ENCODE assay signal across 9 mouse cellular contexts in the genomic region with DNA sequence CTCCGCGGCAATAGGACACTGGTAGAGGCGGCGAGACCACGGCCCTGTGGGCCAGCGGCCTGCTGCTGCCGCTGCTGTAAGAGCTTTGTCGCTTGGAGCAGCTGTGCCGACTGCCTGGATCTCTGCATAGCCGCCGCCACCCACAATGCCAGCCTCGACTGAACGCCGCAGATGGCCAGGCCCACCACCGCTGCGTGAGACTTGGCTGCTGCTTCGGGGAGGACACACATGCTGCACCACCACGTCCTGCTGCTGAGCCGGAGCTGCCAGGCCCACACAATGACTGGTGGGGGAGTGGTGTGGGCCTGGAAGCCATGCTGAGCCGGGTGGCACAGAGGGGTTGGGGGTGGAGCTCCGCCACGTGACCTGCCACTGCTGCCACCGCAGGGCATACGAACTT. TPM values are rescaled to one million over a fixed set of nuclear protein-coding genes. Genes with fewer than 3 reads are reported as not detected.
DNase-seq lines count a peak whose midpoint lies in the region; ATAC-seq and TF ChIP-seq lines count a peak whose summit lies in the region.
"Had no signal": no experiment of that assay in that cellular context is flagged by ENCODE, and none has a peak within 500 bp of the region (broad histone marks: within the 10 kb centered on the region; RNA-seq: fewer than 3 reads in every experiment).

No protein-coding gene starts in this region.

- intact Hi-C loops in left cerebral cortex, adult 2 months (cut with DNase I), result no loop called here
- intact Hi-C loops in heart, postnatal 25 days (cut with DNase I), result no loop called here

- no peaks in the 10 kb centered on the region for H3K36me3 ChIP-seq in forebrain, embryonic 14.5 days (ENCODE audit: control insufficient read depth, insufficient read depth, low read length)
- H3K36me3 ChIP-seq: limb, embryonic 13.5 days had no signal

- H3K4me1 ChIP-seq in forebrain, embryonic 14.5 days (ENCODE audit: control insufficient read depth, insufficient read depth, low read length), result no peaks in the 10 kb centered on the region
- H3K4me1 ChIP-seq: limb, embryonic 13.5 days had no signal

- no peak overlapping the region for H3K9ac ChIP-seq in forebrain, embryonic 14.5 days (ENCODE audit: low read length)
- H3K9ac ChIP-seq: limb, embryonic 13.5 days had no signal

- 71% methylated on average over 24 of the region's 24 CpGs for WGBS in forebrain, embryonic 14.5 days

- peak; percentile 32 for ATAC-seq in forebrain, embryonic 14.5 days
- no peak for ATAC-seq in activated CD4-positive, CD25-positive, alpha-beta regulatory T cell, adult 4 months

- H3K27me3 ChIP-seq in forebrain, embryonic 14.5 days (replicated peaks; ENCODE audit: control insufficient read depth, insufficient read depth, low read length), result no peaks in the 10 kb centered on the region
- H3K27me3 ChIP-seq: limb, embryonic 13.5 days had no signal

- peak; percentile 26 for DNase-seq in retina, postnatal 1 day
- no peak for DNase-seq in retina, embryonic 14.5 days (ENCODE audit: low spot score)
- DNase-seq in forebrain, embryonic 14.5 days (ENCODE audit: low spot score), result peak; percentile 3
- DNase-seq in left cerebral cortex, adult 2 months (ENCODE audit: extremely low spot score in 1 of 2, low spot score in 2 of 2), result peak; percentile 11 to 26
- peak; percentile 5 for DNase-seq in testis, postnatal 14 days (ENCODE audit: low spot score)
- no peak for DNase-seq in heart, postnatal 25 days (ENCODE audit: low spot score)

- H3K4me2 ChIP-seq in forebrain, embryonic 14.5 days (ENCODE audit: low read length), result no peak overlapping the region
- H3K4me2 ChIP-seq: limb, embryonic 13.5 days had no signal

- no peak overlapping the region for H3K4me3 ChIP-seq in forebrain, embryonic 14.5 days (ENCODE audit: low read depth, low read length)
- no peak overlapping the region for H3K4me3 ChIP-seq in left cerebral cortex, adult 2 months
- H3K4me3 ChIP-seq: limb, embryonic 13.5 days had no signal

- TF ChIP-seq CTCF in left cerebral cortex, adult 2 months (IDR thresholded peaks at IDR 0.05), result no peak

- no peaks in the 10 kb centered on the region for H3K9me3 ChIP-seq in forebrain, embryonic 14.5 days (replicated peaks; ENCODE audit: control insufficient read depth, low read length)

- H3K27ac ChIP-seq in forebrain, embryonic 14.5 days (ENCODE audit: low read depth, low read length), result no peak overlapping the region
- no peak overlapping the region for H3K27ac ChIP-seq in left cerebral cortex, adult 2 months
- H3K27ac ChIP-seq: limb, embryonic 13.5 days had no signal

RNA-seq across cellular contexts. Expression of gene Olfr24, which starts 15.7 kb away (rescaled TPM):
- not detected in 2 replicates for polyA plus RNA-seq in forebrain, embryonic 14.5 days (2014; fragmentation: Nextera tagmentation; extraction: Ambion mirVana)
- not detected for total RNA-seq in left cerebral cortex, adult 2 months (2021)
- under 1 TPM in 1 of 2 experiments, not detected in 1; 0.21 TPM for polyA plus RNA-seq in activated CD4-positive, CD25-positive, alpha-beta regulatory T cell, adult 4 months (2017; shearing (Covaris generic))
- total RNA-seq in heart, postnatal 25 days (2021), result not detected
- polyA plus RNA-seq: limb, embryonic 13.5 days; small intestine, adult 2 months had no signal

RNA-seq across cellular contexts. Expression of gene Olfr828, which starts 39.9 kb away (rescaled TPM):
- polyA plus RNA-seq in forebrain, embryonic 14.5 days (2014; fragmentation: Nextera tagmentation; extraction: Ambion mirVana), result not detected in 2 replicates
- not detected for total RNA-seq in left cerebral cortex, adult 2 months (2021)
- polyA plus RNA-seq in activated CD4-positive, CD25-positive, alpha-beta regulatory T cell, adult 4 months (2017; shearing (Covaris generic)), result not detected
- not detected for total RNA-seq in heart, postnatal 25 days (2021)
- polyA plus RNA-seq: limb, embryonic 13.5 days; small intestine, adult 2 months had no signal

Comparison
In these comparisons a context has a peak if more than half of its experiments do, and no peak if none do; other contexts are left out.
1. DNase-seq: peak in retina, postnatal 1 day (single experiment), forebrain, embryonic 14.5 days (single experiment), left cerebral cortex, adult 2 months (2 of 2) and testis, postnatal 14 days (single experiment); none in retina, embryonic 14.5 days (single experiment) and heart, postnatal 25 days (single experiment).